Mouse (Mus musculus): ENCODE results near the gene Rhov. TPM values are rescaled to one million over a fixed set of nuclear protein-coding genes. Genes with fewer than 3 reads are reported as not detected.

Rhov gene
- polyA plus RNA-seq (2015; fragmentation: Nextera tagmentation; extraction: Ambion mirVana), result 0.88 TPM in 1 of 2 replicates, not detected in the other

GRCm38 (mm10) chr2:119270643-119271331 lies at the start of gene Rhov:
Gene Rhov (minus strand): TSS chr2:119271272.

GRCm38 (mm10) chr2:119288270-119288882 lies 17.3 kb upstream of the Rhov start, which contains the start of gene Vps18:
Gene Vps18 (plus strand): TSS chr2:119288740.

GRCm38 (mm10) chr2:119237210-119237870 lies 33.7 kb downstream of the Rhov start, which contains the start of gene Spint1:
Gene Spint1 (plus strand): TSS chr2:119237362.

DNA sequence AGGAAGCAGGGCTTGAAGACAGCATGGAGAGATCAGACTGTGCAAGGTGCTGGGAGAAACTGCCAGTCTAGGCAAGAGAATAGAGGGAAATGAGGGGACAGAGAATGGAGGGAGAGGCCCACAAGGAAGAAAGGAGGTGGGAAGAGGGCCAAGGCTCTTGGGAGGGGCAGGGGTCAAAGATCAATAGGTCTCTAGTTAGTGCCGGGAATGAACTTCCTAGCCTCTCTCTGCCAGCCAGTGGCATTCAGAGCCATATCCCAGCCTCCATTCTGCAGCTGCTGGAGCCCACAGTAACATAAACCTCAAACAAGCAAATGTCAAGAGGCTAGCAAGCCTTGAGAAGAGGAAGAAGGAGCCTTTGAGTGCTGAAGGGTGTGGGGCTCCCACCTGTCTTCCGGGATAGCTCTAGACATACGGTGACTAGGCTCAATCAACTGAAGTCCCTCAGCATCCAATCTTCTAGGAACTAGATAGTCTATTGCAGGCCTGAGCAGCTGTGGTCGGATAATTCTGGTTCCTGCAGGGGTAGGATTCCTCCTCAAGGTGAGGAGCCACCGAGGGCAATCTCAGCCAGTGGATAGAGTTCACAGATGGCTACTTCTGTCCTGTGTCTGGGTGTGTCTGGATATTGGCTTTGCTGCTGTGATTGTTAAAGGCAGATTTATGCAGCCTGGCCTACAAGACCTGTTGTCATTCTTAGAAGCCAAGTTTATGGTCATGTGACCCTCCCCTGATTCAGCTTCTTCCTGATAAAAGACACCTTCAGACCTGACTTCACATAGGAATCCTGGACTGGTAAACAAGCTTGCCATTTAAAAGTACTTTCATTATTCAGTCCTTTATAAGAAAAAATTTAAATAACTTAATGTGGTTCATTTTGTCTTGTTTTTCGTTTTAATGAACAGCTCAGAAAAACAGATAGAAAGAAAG lies 41.0 kb downstream of the Rhov start, which contains the start of gene Ppp1r14d:
Ppp1r14d (minus strand) TSS at position 132 of the 930 bp plus-strand sequence.

Other genes starting within 250 kb of the Rhov start
- 17.0 and 19.2 TPM in 2 replicates for gene Ccdc32, start 241.9 kb downstream of the Rhov start, polyA plus RNA-seq (2015; fragmentation: Nextera tagmentation; extraction: Ambion mirVana)
- gene Rpusd2, start 236.5 kb downstream of the Rhov start, polyA plus RNA-seq (2015; fragmentation: Nextera tagmentation; extraction: Ambion mirVana), result 3.6 and 4.3 TPM in 2 replicates
- 12.5 and 14.6 TPM in 2 replicates for gene Knl1, start 224.2 kb downstream of the Rhov start, polyA plus RNA-seq (2015; fragmentation: Nextera tagmentation; extraction: Ambion mirVana)
- gene Rad51, start 158.5 kb downstream of the Rhov start, polyA plus RNA-seq (2015; fragmentation: Nextera tagmentation; extraction: Ambion mirVana), result 5.4 and 6.2 TPM in 2 replicates
- 10.1 and 15.4 TPM in 2 replicates for gene Rmdn3, start 114.2 kb downstream of the Rhov start, polyA plus RNA-seq (2015; fragmentation: Nextera tagmentation; extraction: Ambion mirVana)
- gene Gchfr, start 103.5 kb downstream of the Rhov start, polyA plus RNA-seq (2015; fragmentation: Nextera tagmentation; extraction: Ambion mirVana), result 2.1 and 3.2 TPM in 2 replicates
- gene Gm14137, start 96.8 kb downstream of the Rhov start, polyA plus RNA-seq (2015; fragmentation: Nextera tagmentation; extraction: Ambion mirVana), result 0.13 and 0.45 TPM in 2 replicates
- gene Zfyve19, start 62.7 kb downstream of the Rhov start, polyA plus RNA-seq (2015; fragmentation: Nextera tagmentation; extraction: Ambion mirVana), result 26.1 and 27.9 TPM in 2 replicates
- gene Dnajc17, start 62.5 kb downstream of the Rhov start, polyA plus RNA-seq (2015; fragmentation: Nextera tagmentation; extraction: Ambion mirVana), result 10.9 and 15.0 TPM in 2 replicates
- gene Ppp1r14d, start 41.4 kb downstream of the Rhov start, polyA plus RNA-seq (2015; fragmentation: Nextera tagmentation; extraction: Ambion mirVana), result not detected in 2 replicates
- 0.08 and 0.63 TPM in 2 replicates for gene Spint1, start 33.9 kb downstream of the Rhov start, polyA plus RNA-seq (2015; fragmentation: Nextera tagmentation; extraction: Ambion mirVana)
- gene Vps18, start 17.5 kb upstream of the Rhov start, polyA plus RNA-seq (2015; fragmentation: Nextera tagmentation; extraction: Ambion mirVana), result 7.4 and 7.5 TPM in 2 replicates
- 4.8 and 5.1 TPM in 2 replicates for gene Dll4, start 54.5 kb upstream of the Rhov start, polyA plus RNA-seq (2015; fragmentation: Nextera tagmentation; extraction: Ambion mirVana)
- 0.12 and 1.0 TPM in 2 replicates for gene Chac1, start 80.0 kb upstream of the Rhov start, polyA plus RNA-seq (2015; fragmentation: Nextera tagmentation; extraction: Ambion mirVana)
- gene Ino80, start 206.4 kb upstream of the Rhov start, polyA plus RNA-seq (2015; fragmentation: Nextera tagmentation; extraction: Ambion mirVana), result 1.8 and 2.5 TPM in 2 replicates

All from skeletal muscle tissue, postnatal 0 days (tissue).